Mouse (Mus musculus) stomach, embryonic 15.5 days (tissue): ENCODE measurements at regions not wholly inside any gene's neighbourhood (a gene's known extent, or its start where the extent isn't known, plus 50 kb on each side); places are given as distances from the start of the nearest gene placed in this dataset. TPM values are rescaled to one million over a fixed set of nuclear protein-coding genes. Genes with fewer than 3 reads are reported as not detected.

ENCODE experiments used
- ATAC-seq: fragments of 200-750 bp; cut with Nextera tagmentation; 2 replicates; pipeline ENCODE4 v1.8.0; 2017; ENCODE audit warnings: low read depth, moderate number of reproducible peaks, moderate TSS enrichment; ENCODE audit not compliant: insufficient read depth, low FRiP score
- H3K27ac ChIP-seq: fragments of 300-500 bp; sonication (generic); 2 replicates; pipeline ENCODE4 v1.5.1; 2015; ENCODE audit warnings: mild to moderate bottlenecking, inconsistent platforms
- H3K27me3 ChIP-seq: fragments of 300-500 bp; sonication (generic); replicated peaks from 2 replicates; pipeline ENCODE4 v1.6.1; 2015; ENCODE audit warnings: inconsistent platforms
- H3K36me3 ChIP-seq: fragments of 300-500 bp; sonication (generic); 2 replicates; pipeline ENCODE4 v1.6.1; 2015; ENCODE audit warnings: inconsistent platforms
- H3K4me1 ChIP-seq: fragments of 300-500 bp; sonication (generic); 2 replicates; pipeline ENCODE4 v1.6.1; 2015; ENCODE audit warnings: inconsistent platforms
- H3K4me2 ChIP-seq: fragments of 300-500 bp; sonication (generic); 2 replicates; pipeline ENCODE4 v1.6.1; 2015; ENCODE audit warnings: mild to moderate bottlenecking, inconsistent platforms
- H3K4me3 ChIP-seq: fragments of 300-500 bp; sonication (generic); replicated peaks from 2 replicates; pipeline ENCODE4 v1.5.1; 2015; ENCODE audit warnings: inconsistent platforms
- H3K9ac ChIP-seq: fragments of 300-500 bp; sonication (generic); 2 replicates; pipeline ENCODE4 v1.6.1; 2015; ENCODE audit warnings: inconsistent platforms
- H3K9me3 ChIP-seq: fragments of 300-500 bp; sonication (generic); 2 replicates; pipeline ENCODE4 v1.6.1; 2016; ENCODE audit warnings: inconsistent platforms
- WGBS: fragments of 180-500 bp; shearing (Covaris S2); methylation state at CpG from one replicate; pipeline ENCODE4 v1.1.7; 2015; 5-methylcytosine and 5-hydroxymethylcytosine counted together
- microRNA-seq: library from miRNA; unstranded; fragments of <30 nt; microRNA quantifications from one replicate; pipeline ENCODE4, GENCODE M21; 2016

- Histone ChIP-seq H3K4me1 (no peaks in the 10 kb centered on the region), H3K27ac (no peak overlapping the region), H3K9me3 (no peaks in the 10 kb centered on the region), H3K36me3 (no peaks in the 10 kb centered on the region), H3K27me3 (no peaks in the 10 kb centered on the region), H3K4me2 (no peak overlapping the region), H3K9ac (no peak overlapping the region), H3K4me3 (no peak overlapping the region)
- ATAC-seq = peak; percentile 84
- WGBS = 39% methylated on average over 3 of the region's 3 CpGs
Observed at GRCm38 (mm10) chr13:7063717-7064116, 415.1 kb upstream of the Pfkp start.

GRCm38 (mm10) chr13:7057545-7057944, 409.0 kb upstream of the Pfkp start:
- Histone ChIP-seq H3K27me3 (no peaks in the 10 kb centered on the region), H3K4me2 (no peak overlapping the region), H3K9me3 (no peaks in the 10 kb centered on the region), H3K27ac (no peak overlapping the region), H3K9ac (no peak overlapping the region), H3K36me3 (no peaks in the 10 kb centered on the region), H3K4me3 (no peak overlapping the region), H3K4me1 (no peaks in the 10 kb centered on the region)
- WGBS = 60% methylated on average over 8 of the region's 8 CpGs
- ATAC-seq = no peak

Small RNA genes in the stretch of these regions (microRNA-seq; reads per million reads assigned to microRNA genes)
- not detected for gene Gm22689
